Mouse (Mus musculus): ENCODE data around the gene Lnx2.

The Lnx2 gene

DNA sequence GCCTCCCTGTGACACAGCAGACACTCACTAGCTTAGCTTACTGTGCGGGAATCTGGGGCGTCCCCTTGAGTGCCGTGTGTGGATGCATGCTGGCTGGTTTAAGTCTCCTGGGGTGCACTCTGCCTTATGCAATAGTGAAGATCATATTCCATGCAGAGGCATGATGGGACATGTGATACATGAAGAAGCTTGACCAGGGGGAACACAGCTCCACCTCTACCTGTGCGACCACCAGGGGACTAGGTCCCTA lies 24.2 kb downstream of the Lnx2 start:
- no peak for DNase-seq (ENCODE audit: low read depth, low spot score)

DNA sequence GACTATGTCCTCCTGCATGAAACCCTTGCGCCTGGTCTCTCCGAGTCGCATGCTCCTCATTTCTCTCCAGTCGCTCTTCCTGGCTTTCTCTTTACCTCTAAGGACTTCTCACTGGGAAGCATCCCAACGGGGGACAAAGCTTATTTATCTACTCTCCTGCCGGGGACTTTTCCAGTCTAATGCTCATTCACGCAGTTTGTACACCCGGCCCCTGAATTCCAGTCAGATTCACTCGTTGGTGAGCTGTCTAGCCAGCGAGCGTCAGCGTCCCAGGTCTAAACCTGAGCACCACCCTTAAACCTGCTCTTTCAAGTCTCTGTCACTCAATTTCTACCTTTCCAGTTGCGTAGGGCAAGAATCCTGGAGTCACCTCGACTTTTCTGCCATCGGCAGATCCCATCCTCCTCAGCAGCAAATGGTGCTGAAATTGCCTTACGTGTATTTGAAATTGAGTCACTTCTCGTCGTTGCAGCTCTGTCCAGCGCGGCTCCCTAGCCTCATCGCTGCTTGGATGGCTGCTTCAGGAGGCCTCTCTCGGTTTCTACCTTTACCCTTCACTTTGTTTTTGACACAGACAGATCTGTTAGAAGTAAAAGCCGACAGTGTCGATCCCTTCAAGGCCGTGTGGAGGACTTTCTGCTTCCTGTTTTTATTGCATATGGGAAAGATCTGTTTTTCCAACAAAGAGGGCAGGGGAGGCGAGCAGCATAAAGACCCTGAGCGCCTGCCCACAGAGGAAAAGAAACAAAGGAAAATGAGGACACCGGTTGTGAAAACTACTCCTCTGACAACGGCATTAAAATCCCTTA lies 24.7 kb downstream of the Lnx2 start:
- DNase-seq (ENCODE audit: low read depth, low spot score), result peak; percentile 29

DNA sequence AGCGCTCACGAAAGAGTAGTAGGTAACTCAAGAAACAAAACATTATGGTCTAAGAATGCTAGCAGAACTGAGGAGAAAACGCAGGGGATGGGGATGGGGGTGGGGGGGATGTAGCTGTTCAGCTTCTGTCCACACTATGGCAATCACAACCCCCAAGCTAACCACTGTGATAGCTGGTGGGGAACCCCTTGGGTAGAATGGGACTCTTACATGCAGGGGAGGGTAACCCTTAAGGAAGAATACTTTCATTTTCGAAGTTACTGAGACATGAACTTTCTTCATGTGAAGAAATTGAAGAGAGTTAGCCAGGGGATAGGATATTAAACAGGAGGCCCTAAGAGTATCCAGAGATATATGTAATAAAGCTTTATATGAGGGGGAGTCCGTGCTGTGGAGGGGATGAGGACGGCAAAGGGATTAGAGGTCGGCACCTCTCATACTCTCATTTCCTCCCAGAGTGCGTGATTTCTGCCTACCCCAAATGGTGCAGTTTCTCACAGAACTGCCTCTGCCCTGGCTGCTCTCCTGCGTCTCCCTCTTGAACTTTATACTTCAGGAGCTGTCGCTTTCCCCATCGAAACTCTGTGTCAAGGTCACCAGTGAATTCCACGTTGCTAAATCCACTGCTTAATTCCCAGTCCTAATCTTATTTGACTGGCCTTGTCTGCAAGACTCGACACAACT lies 25.4 kb downstream of the Lnx2 start:
- DNase-seq (ENCODE audit: low read depth, low spot score), result no peak

DNA sequence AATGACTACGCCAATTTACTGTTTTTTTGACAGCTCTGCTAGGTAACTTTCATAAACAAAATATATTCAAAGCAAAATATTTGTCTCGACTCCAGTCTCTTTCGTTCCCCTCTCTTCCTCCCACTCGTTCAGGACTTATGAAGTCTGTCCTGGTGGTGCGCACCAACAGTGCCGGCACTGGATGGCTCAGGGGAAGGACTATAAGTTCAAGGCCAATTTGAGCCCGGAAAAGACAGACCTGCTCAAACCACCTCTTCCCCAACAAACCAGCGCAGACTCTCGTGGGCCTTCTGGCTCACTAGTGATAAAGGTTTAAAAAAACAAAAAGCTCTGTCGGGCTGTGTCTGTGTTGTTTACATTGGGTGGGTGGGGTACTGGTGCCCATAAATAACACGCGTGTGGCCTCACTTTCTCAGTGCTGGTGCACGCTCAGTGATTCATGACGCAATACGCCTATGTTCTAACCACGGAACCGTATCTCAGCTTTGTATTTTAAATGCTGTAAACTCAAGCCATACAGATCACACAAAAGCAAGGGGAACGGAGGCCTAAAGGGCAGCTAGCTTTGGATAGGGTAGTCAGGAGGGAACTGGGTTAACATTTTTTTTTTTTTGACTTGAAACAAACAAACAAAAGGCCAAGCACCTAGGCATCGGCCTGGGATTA lies 26.7 kb downstream of the Lnx2 start:
- no peak for DNase-seq (ENCODE audit: low read depth, low spot score)

DNA sequence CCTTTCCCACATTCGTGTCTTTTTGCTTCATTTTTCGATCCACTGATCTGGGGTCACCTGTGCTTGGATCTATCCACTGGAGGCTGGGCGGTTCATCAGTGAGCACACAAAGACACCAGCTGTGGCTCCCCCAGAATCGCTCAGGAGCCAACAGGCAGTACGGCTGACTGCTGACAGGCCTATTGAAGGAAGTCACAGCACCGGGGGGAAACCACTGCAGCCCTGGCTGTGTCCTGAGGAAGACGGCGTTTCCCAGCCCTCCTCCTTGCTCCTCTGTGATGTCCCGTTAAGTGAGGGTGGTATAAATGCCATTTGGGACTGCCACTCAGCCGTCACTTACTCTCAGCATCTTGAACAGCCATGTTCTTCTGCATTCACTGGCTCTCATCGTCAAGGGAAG lies 30.5 kb downstream of the Lnx2 start:
- DNase-seq (ENCODE audit: low read depth, low spot score), result no peak

DNA sequence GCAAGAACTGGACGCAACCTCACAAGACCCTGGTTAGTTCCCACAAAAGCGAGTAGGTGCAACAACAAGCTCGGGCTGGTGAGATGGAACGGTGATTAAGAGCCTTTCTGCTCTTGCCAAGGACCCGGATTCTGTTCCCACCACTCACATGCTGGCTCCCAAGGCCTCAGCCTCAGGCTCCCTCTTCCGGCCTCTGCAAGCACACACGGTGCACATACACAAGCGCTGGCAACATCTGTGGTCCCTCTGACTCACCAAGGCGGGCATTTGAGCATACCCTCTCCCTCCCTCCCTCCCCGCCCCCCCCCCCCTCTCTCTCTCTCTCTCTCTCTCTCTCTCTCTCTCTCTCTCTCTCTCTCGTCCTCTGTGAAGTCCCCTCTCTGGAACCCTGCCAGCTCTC lies 31.1 kb downstream of the Lnx2 start:
- peak; percentile 49 for DNase-seq (ENCODE audit: low read depth, low spot score)

DNA sequence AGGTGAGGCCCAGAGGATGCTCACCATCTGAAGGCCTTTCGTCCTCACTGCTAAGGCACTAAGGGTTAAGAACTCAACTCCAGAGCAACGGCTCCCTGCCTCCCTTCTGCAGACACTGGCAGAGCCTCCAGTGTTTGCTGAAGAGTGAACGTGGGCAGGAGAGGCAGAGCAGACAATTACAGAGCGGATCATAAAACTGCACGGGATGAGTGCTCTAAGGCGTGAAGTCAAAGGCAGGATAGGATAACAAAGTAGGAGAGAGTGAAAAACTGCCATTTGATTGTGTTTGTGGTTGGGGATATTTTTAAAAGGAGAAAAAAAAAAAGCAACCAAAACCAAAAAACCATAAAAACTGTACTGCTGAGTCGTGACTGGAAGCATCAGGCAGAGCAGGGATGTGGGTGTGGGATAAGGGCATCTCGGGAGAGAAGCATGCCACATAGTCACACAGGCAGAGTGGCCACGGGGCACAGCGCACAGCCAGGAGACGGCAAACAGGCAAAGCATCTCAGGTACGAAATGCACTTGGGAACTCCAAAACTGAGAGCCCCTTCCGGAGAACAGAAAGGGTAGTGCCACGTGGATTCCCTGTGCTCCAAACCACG lies 33.0 kb downstream of the Lnx2 start:
- DNase-seq (ENCODE audit: low read depth, low spot score), result no peak

DNA sequence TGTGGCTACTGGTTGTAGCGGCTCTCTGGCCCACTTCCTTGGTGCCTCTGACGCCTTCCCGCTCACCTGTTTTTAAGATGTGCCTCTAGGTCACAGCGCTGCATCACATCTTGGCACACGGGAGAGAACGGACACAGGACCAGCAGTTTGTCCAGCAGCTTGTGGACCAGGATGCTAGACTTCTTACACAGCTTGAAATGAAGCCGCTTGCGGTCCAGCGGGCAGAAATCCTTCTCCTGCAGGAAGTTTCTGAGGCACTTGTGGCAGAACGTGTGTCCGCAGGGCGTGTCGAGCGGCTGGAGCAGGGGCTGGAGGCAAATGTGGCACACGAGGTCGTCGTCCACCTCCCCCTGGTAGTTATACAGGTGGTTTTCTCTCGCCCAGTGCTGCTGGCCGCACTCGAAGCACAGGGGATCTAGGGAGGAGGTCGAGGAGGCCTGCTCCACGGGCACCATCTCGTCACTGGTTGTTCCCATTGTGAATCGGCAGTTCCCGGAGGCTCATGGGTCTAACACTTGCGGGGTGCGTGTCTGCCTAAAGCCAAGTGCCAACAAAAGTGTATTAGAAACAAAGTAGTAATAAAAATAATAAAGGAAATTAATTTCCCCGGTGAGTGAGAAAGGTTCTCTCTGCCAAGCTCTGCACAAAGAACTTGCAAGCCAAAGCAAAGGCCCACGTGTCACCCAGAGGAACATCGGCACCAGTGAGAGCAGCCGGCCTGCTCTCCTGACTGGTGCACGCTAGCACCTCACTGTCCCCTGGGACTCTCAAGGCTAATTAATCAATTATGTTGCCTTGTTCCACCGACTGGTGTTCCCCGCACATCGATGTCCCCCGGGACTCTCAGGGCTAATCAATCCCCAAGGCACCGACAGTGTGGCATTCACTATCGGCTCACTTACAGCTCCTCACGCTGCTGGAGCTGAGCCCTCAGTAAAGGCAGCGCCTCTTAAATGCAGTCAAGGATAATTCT lies 34.1 kb downstream of the Lnx2 start:
- DNase-seq (ENCODE audit: low read depth, low spot score), result no peak

DNA sequence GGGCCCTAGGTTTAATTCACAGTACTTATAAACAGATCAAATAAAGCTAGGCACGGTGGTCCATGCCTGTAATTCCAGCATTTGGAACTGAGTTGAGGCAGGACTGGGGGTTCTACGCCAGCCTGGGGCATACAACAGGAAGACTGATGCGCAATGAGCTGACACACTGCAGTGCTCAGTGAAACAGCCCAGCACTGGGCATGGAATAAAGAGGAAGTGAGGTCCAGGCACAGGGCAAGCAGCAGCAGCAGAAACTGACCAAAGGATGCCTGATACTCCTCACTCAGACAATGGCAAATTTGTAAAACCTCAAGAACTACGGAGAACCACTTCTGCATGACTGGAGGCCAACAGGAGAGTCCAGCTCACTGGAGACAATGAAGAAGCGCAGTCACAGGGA lies 37.0 kb downstream of the Lnx2 start:
- no peak for DNase-seq (ENCODE audit: low read depth, low spot score)

DNA sequence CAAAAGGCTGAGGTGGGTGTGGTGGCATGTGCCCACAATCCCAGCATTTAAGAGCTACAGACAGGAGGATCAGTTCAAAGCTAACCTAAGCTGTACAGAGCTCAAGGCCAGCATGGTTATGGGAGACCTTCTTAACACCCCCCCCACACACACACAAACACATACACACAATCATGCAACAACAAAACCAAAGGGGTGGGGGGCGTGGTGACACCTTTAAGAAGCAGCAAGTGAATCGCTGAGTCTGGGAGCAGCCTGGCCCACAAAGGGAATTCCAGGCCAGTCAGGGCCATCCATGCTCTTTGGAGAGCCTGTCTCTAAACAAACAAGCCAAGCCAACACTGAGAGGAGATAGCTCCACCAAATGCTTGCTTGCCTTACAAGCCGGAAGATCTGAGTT lies 38.8 kb downstream of the Lnx2 start:
- no peak for DNase-seq (ENCODE audit: low read depth, low spot score)

DNA sequence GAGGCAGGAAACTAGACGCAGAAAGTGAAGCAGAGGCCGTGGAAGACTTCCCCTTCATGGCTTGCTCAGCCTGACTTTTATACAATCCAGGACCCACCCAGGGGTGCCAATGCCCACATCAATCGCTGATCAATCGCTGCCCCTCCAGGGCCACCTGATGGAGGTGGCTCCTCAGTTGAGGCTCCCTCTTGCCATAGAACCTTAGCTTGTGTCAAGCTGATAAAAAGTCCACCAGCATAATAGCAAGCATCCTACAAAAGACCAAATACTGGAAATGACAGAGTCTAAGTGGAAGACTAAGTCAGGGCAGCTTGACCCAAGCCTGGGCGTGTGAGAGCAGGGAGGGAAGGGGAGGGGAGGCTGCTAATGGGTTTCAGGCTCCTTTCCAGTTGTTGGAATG lies 39.7 kb downstream of the Lnx2 start:
- no peak for DNase-seq (ENCODE audit: low read depth, low spot score)

DNA sequence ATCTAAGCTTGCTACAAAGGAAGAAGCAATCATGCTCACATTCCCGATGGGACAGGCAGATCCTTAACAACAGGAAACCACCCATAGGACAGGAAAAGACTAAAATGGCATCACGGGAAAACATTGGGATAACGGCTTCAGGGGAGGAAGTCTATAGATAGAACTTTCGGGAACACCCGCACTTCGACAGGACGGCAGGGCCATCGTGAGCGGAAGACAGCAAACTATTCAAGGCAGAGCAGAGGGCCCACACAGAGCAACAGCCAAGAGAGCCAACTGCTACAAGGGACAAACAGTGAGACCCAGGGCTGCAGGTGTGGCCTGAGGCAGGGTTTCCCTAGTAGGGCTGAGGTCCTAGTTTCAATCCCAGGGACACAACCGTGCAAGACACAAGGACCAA lies 40.4 kb downstream of the Lnx2 start:
- DNase-seq (ENCODE audit: low read depth, low spot score), result no peak

DNA sequence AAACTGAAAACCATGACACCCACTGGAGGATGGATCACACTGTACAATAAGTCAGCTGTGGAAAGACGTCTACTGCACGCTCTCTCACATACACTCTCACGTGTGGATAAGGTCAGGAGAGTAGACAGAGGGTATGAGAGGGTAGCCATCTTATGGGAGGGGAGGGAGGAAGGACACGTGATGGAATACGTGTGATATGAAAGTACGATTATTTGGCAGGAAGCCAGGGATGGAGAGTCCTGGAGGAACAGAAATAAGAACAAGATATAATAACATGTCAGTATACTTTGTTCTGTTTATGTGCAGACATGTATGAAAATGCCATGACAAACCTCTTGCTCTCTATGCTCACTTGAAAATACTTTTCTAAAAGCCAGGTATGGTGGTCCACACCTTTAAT lies 41.1 kb downstream of the Lnx2 start:
- DNase-seq (ENCODE audit: low read depth, low spot score), result no peak

DNA sequence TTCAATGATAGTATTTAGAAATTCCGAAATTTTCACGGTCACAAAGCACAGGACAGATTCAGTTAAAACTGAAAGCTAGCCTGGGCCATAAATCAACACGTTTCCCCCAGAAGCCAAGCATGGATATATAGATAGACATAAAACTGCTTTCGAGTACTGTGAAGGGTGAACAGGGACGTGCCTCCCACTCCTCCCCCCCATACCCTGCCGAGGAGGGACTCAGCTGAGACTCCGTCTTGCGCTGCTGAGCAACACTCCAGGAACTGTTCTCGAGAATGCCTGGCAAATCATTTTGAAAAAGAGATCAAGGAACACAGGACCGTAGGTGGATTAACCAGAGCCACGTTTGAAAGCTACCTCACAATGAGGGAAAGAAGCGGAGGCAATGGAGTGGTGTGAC lies 42.1 kb downstream of the Lnx2 start:
- DNase-seq (ENCODE audit: low read depth, low spot score), result no peak

DNA sequence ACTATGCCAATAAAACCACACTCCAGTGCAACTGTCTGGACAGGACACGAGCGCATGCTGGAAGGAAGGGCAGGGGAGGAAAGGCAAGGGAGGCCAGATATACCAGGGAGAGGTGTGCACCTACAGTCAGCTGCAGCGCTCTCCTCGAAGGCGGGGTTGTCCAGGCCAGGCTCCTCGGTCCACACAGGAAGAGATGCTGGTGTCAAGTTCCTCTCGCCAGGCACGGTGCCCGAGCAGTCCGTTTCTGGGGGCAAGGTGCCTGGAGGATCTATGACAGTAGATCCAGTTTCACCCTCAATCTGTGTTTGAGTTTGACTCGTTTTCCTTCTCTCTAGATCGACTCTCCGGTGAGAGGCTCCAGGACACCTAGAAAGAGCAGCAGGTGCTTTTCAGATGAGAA lies 43.2 kb downstream of the Lnx2 start:
- DNase-seq (ENCODE audit: low read depth, low spot score), result no peak

DNA sequence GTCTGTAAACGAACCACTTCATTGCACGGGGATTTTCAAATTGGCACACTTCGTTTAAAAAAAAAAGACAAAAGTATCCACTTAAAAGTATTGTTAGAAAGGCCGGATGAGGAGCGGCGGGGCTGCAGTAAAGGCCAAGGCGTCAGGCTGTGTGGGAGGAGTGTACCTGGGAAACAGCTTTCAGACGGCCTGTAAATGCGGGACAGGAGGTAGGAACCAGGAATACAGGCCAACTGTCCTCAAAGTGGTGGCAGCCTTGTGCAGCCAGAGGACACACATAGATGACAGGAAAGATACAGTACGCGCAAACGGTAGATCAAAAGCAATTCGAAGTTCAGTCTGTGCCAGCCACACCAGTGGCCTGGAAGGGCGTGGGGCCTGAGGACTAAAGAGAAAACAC lies 45.1 kb downstream of the Lnx2 start:
- DNase-seq (ENCODE audit: low read depth, low spot score), result no peak

DNA sequence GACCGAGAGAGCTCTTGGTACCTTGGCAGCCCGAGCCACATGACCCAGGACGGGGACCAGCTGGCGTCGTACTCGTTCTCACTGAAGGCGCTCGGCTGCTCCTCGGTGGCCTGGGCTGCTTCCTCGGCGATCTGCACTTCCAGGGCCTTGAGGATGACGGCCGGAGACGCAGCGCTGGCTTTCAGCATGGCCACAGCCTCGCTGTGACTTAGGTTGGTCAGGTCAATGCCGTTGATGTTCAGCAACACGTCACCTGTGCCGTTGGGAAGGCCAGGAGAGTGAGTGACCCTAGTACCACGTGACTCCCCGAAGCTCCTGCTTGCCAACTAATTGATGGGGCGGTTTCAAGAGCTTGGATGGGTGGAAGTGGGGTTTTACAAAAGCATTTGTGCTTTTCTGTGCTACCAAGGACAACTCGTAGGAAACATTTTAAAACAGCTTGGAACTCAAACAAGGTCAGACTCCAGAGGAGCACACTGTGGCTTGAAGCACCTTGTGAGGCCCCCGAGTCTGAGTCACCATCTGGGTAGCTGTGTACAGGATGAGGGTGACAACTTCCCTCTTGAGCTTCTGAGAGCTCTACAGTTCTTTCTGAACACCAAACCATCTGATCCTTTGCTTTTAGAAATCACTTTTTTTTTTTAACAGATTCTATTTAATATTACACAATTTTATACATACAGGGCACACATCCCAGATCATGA lies 51.9 kb downstream of the Lnx2 start:
- DNase-seq (ENCODE audit: low read depth, low spot score), result no peak

DNA sequence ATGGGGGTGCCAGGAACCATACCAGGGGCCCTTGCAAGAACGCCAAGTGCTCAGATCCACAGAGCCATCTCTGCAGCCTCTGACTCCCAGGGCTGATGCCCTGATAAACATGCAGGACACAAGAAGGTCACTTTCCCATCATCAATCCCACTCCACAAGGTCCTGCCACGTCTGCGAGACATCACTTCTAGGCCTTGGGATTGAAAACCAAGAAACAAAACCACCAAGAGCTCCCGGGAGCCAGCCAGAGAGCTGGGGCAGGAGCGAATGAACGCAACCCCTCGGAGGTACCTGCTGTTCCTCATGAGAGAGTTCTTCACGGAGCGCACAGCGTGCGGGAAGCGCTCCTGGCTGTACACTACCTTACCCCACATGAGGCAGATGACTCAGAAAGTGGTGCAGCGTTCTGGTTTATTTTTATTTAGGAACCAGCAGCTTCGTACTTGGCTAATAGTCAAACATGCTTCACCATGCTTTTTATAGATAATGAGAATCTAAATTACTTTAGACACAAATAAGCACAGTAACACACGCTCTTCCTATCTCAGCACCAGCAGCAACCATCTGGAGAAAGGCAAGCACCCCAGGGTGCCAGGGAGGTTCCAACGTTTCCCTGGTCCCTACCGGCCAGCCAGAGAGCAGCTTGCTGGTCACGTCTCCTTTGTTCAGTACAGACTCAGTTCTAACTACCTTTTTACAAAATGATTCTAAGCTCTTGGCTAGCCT lies 53.0 kb downstream of the Lnx2 start:
- DNase-seq (ENCODE audit: low read depth, low spot score), result no peak

DNA sequence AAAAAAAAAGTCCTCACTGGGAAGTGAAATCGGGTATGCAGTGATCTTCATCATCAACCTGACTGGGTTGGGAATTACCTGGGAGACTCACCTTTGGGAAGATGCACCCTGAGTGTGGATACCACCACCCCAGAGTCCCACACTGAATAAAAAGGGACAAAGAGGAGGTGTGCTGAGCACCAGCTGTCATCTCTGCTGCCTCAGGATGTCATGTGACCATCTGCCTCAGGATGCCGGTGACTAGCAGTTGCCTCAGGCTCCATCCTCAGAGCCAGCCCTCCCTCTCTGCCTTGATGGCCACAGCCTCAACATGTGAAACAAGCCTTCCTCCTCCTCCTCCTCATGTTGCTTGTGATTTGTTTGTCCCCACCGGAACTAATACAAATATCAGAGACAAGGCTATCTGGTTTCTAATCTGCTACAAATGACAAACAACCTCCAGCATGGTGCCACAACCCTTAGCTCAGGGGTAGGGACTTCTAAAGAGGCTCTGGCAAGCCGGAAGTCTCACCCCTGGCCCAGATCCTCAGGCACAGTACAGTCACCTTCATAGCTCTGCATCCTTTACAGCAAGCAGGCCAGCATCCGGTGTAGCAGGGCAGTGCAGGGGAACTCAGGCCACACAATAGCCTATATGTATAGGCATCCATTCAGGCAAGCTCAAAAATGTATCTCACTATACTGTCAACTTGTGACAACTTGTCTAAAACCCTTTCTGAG lies 54.7 kb downstream of the Lnx2 start:
- DNase-seq (ENCODE audit: low read depth, low spot score), result no peak

DNA sequence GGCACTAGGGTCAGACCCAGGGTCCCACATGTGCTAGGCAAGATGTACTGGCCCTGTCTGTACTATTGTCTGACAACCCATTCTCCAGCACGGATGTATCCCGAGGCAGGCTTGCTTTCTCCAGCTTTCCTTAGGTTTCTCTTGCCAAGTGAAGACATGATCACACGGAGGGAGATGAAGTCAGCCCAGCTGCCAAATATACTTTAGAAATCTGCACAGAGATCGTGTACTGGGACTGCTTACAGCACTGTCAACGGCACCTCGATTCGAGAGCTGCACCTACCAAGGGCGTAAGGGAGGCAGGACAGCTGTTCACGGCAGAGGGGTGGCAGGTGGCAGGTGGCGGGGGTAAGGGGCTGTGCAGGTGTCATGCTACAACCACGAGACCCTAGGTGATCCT lies 55.8 kb downstream of the Lnx2 start:
- no peak for DNase-seq (ENCODE audit: low read depth, low spot score)

All from ZHBTc4 (cell line).